Mouse (Mus musculus): Measurements from ENCODE around the gene Podxl2. TPM values are rescaled to one million over a fixed set of nuclear protein-coding genes. Genes with fewer than 3 reads are reported as not detected.
A peak's percentile ranks its signal among the peaks of the same experiment; 100 is the strongest.

Gene Podxl2
- total RNA-seq, 2 experiments from 2014 or later: 494 to 504 TPM

DNA sequence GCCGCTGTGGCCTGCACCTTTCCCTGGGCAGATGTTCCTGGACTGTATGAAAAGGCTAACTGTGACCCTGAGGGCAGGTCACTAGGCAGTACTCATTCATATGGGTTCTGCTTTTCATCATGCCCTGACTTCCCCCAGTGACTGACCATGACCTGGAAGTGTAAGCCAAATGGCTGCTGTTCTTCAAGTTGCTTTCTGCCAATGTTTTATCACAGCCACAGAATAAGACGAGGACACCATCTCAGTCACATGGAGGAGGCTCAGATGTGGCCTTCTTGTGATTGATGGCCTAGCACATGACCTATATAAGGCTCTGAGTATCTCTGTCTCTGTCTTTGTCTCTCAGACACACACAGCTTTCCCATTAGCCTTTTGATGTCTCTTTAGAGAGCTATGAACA is 27.3 kb downstream of the Podxl2 start:
- intact Hi-C loops (cut with DNase I): no loop called here
- no peak for DNase-seq

GRCm38 (mm10) chr6:88844901-88845565 is 29.8 kb downstream of the Podxl2 start:
- no peak for DNase-seq
- intact Hi-C loops (cut with DNase I): no loop called here

- no peak for DNase-seq
- intact Hi-C loops (cut with DNase I): no loop called here
These were observed 30.8 kb downstream of the Podxl2 start for GRCm38 (mm10) chr6:88843781-88844725.

DNA sequence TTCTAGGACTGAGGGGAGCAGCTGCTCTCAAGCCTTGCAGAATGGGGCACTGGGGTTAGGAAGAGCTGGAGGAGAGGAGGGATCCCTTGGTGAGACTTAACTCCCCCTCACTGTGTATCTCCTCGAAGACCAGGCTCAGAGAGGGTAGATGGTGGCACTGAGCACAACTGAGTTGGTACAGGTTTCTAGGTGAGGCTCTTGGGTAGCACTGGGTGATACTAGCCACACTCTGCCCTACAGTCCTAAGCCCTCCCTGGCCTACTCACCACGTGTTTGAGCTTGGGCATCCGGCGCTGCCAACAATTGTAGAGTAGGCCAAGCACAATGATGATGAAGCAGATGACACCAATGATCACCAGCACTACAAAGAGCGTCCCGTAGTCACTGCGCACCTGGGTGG is 31.6 kb downstream of the Podxl2 start:
- intact Hi-C loops (cut with DNase I): no loop called here
- no peak for DNase-seq

GRCm38 (mm10) chr6:88842731-88843151 is 32.1 kb downstream of the Podxl2 start:
- intact Hi-C loops (cut with DNase I): no loop called here
- DNase-seq: peak; percentile 54

DNA sequence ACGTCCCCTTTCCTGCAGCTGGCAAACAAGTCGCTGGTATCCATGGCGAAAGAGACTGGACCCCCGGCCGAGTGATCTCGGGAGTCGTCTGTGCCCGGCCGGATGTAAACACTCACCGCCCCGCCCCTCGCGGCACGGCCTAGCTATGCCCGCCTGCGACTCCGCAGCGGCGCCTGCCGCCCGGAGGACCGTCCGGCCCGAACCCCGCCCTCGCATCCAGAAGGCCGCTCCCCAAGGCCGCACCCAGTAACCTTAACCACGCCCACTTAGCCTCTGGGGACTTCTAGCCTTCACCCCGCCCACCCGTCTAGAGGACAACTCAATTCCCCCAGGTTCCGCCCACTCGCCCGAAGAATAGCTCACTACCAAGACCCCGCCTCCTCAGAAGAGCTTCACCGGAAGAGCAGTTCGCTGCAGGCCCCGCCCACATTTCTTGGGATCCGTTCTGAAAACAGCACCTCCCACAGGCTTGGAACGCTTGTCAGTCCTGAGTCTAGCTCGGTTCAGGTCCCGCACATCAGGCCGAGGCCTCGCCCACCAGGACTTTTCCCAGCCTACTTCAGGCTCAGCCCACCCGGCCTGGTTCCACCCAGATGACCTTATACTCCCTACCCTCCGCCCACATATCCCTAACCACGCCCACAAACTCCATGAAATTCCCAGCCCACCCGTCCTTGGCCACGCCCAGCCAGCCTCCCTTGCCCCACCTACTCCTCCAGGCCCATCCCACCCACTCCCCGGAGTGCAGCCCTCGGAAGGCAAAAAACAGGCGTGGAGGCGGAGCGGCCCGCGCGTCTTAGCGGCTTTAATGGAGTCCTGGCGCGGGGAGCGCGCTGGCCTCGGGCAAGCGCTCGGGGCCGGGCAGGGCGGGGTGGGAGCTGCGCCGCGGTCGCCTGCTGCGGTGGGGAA is 32.8 kb downstream of the Podxl2 start, which contains the start of gene Abtb1:
Gene Abtb1, minus strand, starts transcription at position 204 of the 909 bp plus-strand sequence.
- DNase-seq: peak; percentile 99
- intact Hi-C loops (cut with DNase I): no loop called here

- intact Hi-C loops (cut with DNase I): no loop called here
- no peak for DNase-seq
These were observed 33.4 kb downstream of the Podxl2 start for GRCm38 (mm10) chr6:88841514-88841780.

DNA sequence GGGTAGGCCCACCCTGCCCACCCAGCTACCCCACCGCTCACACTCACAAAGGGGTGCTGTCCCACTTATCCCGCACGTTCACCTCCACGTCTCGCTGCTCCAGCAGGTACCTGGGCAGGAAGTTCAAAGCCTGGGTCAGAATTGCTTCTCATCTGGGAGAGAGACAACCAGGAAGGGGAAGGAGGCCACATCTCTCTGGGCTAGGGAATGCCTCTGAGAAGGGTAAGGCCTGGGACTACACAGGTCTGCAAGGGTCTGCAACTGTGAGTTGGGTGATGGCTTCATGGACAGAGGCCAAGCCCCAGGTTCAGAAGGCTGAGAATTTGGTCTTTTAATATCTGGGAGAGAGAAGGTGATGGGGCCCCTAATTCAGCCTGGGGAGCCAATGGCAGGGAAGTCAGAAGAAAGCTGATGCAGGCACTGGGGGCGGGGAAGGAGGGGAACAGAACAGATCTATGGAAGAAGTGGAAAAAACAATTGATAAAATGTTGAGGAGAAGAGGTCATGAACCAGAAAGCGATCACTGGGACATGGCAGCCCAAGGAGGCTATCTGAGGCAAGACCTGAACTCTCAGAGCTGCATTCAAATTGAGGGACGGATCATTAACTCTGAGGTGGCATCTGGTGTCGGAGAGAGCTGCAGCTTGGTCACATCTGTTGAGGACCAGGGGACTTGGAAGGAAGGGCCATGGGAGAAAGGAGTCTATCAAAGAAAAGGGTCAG is 33.9 kb downstream of the Podxl2 start:
- intact Hi-C loops (cut with DNase I): no loop called here
- no peak for DNase-seq

DNA sequence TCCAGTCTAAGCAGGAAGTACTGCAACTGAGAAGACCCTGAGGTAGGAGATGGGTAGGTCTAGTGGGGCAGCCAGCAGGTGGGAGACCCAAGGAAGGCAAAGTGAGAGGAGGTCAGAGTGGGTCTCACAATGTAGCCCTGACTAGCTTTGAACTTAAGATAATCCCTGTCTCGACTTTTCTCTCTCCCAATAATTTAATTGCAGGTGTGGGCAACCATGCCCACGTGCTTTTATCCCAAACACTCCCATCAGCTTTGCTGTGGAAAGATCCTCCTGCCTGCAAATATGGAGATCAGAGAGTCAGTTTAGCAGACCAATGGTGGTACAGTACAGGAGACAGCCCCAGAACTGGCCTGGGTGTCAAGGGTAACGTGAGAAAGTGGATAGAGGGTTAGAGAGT is 34.6 kb downstream of the Podxl2 start:
- no peak for DNase-seq
- intact Hi-C loops (cut with DNase I): no loop called here

- intact Hi-C loops (cut with DNase I): no loop called here
- no peak for DNase-seq
These were observed 35.5 kb downstream of the Podxl2 start for GRCm38 (mm10) chr6:88839135-88839970.

GRCm38 (mm10) chr6:88838613-88839012 is 36.2 kb downstream of the Podxl2 start:
- intact Hi-C loops (cut with DNase I): no loop called here
- no peak for DNase-seq

GRCm38 (mm10) chr6:88837999-88838398 is 36.8 kb downstream of the Podxl2 start:
- no peak for DNase-seq
- intact Hi-C loops (cut with DNase I): no loop called here

DNA sequence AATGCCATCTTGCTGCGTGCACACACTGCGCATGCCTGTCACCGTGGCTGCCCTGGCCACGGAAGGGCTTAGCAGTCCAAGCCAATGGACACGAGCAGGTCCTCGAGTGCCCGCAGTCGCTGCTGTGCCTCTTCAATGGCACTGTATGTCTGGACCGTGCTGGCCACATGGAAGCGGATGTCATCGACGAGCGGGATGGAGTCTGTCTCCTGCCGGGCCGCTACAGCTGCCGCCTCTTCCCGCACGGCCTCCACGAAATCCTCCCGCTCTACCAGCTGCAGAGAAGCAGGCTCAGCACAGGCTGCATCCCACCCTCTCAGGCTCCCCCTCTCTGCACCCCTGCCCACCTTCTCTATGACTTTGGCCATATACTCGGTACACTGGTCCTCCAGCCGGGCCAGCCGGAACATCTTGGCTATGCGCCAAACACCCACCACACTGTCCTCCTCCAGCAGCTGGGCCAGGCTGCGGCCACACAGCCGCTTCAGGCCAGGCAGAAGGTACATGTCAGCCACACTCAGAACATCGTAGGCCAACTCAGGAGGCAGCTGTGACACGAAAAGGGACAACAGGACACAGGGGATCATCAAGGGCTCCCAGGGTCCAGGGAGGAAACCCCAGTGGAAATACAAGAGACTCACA is 38.5 kb downstream of the Podxl2 start:
- no peak for DNase-seq

GRCm38 (mm10) chr6:88835047-88835446 is 39.8 kb downstream of the Podxl2 start:
- intact Hi-C loops (cut with DNase I): no loop called here
- no peak for DNase-seq

More for the DNA sequence above, 38.5 kb downstream of the Podxl2 start:
- intact Hi-C loops (cut with DNase I): no loop called here

DNA sequence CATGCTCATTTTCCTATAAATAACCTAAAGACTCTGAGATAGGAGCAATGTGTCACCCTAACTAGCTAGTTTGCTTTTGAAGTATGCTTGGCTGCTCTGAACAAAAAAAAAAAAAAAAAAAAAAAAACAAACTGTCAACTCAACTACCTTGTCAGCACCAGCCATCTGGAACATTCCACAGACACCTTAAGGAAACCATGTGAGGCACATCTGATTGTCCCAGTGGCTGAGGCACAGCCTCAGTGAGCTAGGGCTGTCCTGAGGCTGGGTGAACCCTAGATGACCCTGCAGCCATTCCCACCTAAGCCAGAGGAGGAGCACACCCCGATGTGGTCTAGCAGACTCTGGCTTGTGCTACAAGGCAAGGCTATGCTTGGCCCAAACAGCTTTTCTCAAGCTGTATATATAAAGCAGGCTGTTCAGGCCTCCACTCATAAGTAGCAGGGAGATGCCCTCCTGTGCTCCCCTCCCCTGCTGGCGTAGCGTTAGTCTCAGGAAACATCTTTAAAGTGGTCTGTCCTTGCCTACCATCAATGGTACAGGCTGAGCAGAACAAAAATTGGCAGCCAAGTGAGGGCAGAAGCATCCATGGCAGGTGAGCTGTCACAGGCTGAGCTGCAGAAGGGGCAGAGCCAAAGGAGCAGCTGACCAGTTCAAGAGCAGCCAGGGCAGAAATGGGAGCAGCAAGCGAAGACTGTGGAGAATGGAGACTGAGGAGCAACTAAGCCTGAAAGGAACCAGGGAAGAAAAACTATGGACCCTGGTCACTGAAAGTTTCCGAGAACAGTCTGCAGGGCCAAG is 41.3 kb downstream of the Podxl2 start:
- intact Hi-C loops (cut with DNase I): loop anchor here (5.0 kb wide), 1 partner anchor 276 kb away; no protein-coding TSS in a partner anchor
- no peak for DNase-seq

GRCm38 (mm10) chr6:88832663-88833062 is 42.2 kb downstream of the Podxl2 start:
- no peak for DNase-seq
- intact Hi-C loops (cut with DNase I): loop anchor here (5.0 kb wide), 1 partner anchor 275 kb away; no protein-coding TSS in a partner anchor

DNA sequence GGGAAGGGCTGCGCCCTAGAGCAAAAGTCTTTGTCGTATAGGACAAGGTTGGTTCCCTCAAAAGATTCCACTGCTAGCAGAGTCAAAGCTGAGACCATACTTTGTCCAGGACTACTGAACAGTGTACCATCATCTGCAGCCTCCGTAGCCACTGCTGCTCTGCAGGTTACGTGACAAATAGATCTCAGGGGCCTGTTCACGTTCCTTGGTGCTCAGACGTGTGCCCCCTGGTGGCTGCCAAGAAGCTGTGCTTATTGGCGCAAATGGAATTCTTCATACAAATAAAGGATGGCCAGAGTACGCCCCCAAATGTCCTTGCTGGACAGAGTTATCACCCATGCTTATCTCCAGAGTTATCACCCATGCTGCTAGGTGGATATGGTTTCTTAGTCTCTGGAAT is 43.4 kb downstream of the Podxl2 start:
- DNase-seq: peak; percentile 80
- intact Hi-C loops (cut with DNase I): loop anchor here (5.0 kb wide), 1 partner anchor 274 kb away; no protein-coding TSS in a partner anchor
